Mouse (Mus musculus): ENCODE measurements at regions not wholly inside any gene's neighbourhood (a gene's known extent, or its start where the extent isn't known, plus 50 kb on each side); places are given as distances from the start of the nearest gene placed in this dataset.

GRCm38 (mm10) chr14:76917139-76917929 is 119.2 kb upstream of the Ccdc122 start:
- DNase-seq (ENCODE audit: extremely low spot score) = no peak

- no peak for DNase-seq (ENCODE audit: extremely low spot score)
Observed at GRCm38 (mm10) chr14:76913850-76914249, 122.7 kb upstream of the Ccdc122 start.

GRCm38 (mm10) chr14:76912301-76913001 is 124.1 kb upstream of the Ccdc122 start:
- DNase-seq (ENCODE audit: extremely low spot score) = peak; percentile 59

GRCm38 (mm10) chr14:76911271-76911670 is 125.3 kb upstream of the Ccdc122 start:
- no peak for DNase-seq (ENCODE audit: extremely low spot score)

- no peak for DNase-seq (ENCODE audit: extremely low spot score)
Observed at GRCm38 (mm10) chr14:76910186-76910585, 126.4 kb upstream of the Ccdc122 start.

GRCm38 (mm10) chr14:76907941-76908340 is 128.6 kb upstream of the Ccdc122 start:
- DNase-seq (ENCODE audit: extremely low spot score) = no peak

GRCm38 (mm10) chr14:76902962-76903757 is 133.4 kb upstream of the Ccdc122 start:
- DNase-seq (ENCODE audit: extremely low spot score) = no peak

- no peak for DNase-seq (ENCODE audit: extremely low spot score)
Observed at GRCm38 (mm10) chr14:76901490-76901889, 135.1 kb upstream of the Ccdc122 start.

GRCm38 (mm10) chr14:76899331-76899730 is 137.2 kb upstream of the Ccdc122 start:
- DNase-seq (ENCODE audit: extremely low spot score) = no peak

GRCm38 (mm10) chr14:76887708-76888107 is 148.9 kb upstream of the Ccdc122 start:
- no peak for DNase-seq (ENCODE audit: extremely low spot score)

GRCm38 (mm10) chr14:76887201-76887600 is 149.4 kb upstream of the Ccdc122 start:
- DNase-seq (ENCODE audit: extremely low spot score) = no peak

GRCm38 (mm10) chr14:76883231-76883651 is 153.3 kb upstream of the Ccdc122 start:
- DNase-seq (ENCODE audit: extremely low spot score) = no peak

- peak; percentile 76 for DNase-seq (ENCODE audit: extremely low spot score)
Observed at GRCm38 (mm10) chr14:76882711-76883171, 153.8 kb upstream of the Ccdc122 start.

- no peak for DNase-seq (ENCODE audit: extremely low spot score)
Observed at GRCm38 (mm10) chr14:76880851-76881250, 155.7 kb upstream of the Ccdc122 start.

GRCm38 (mm10) chr14:76877306-76877705 is 159.3 kb upstream of the Ccdc122 start:
- no peak for DNase-seq (ENCODE audit: extremely low spot score)

GRCm38 (mm10) chr14:76876015-76876414 is 160.6 kb upstream of the Ccdc122 start:
- DNase-seq (ENCODE audit: extremely low spot score) = peak; percentile 45

- no peak for DNase-seq (ENCODE audit: extremely low spot score)
Observed at GRCm38 (mm10) chr14:76875266-76875900, 161.2 kb upstream of the Ccdc122 start.

GRCm38 (mm10) chr14:76874542-76875265 is 161.9 kb upstream of the Ccdc122 start:
- DNase-seq (ENCODE audit: extremely low spot score) = peak; percentile 43

- no peak for DNase-seq (ENCODE audit: extremely low spot score)
Observed at GRCm38 (mm10) chr14:76873684-76874083, 162.9 kb upstream of the Ccdc122 start.

- no peak for DNase-seq (ENCODE audit: extremely low spot score)
Observed at GRCm38 (mm10) chr14:76872976-76873375, 163.6 kb upstream of the Ccdc122 start.

- no peak for DNase-seq (ENCODE audit: extremely low spot score)
Observed at GRCm38 (mm10) chr14:76872510-76872909, 164.1 kb upstream of the Ccdc122 start.

Data from embryo, embryonic 9.5 days (tissue).